Mouse (Mus musculus) cortical plate, adult 2 months (tissue): ENCODE data around the gene Asf1a.
"Not testable (repeated sequence)": the region's sequence is repeated elsewhere in the genome, so short reads cannot be mapped to it uniquely, and the experiment has no call there.

ENCODE experiments used
- CTCF ChIP-seq: fragments of 200-500 bp; IDR thresholded peaks from 2 replicates; pipeline ENCODE4 v1.5.1; 2011; ENCODE audit warnings: mild to moderate bottlenecking, control low read depth, low read length; ENCODE audit not compliant: insufficient read depth; ENCODE audit errors: extremely low read depth
- POLR2A ChIP-seq: fragments of 200-500 bp; IDR thresholded peaks from 2 replicates; pipeline ENCODE4 v1.6.1; 2011; ENCODE audit warnings: mild to moderate bottlenecking, low read length, control low read depth; ENCODE audit not compliant: insufficient read depth; ENCODE audit errors: extremely low read depth

DNA sequence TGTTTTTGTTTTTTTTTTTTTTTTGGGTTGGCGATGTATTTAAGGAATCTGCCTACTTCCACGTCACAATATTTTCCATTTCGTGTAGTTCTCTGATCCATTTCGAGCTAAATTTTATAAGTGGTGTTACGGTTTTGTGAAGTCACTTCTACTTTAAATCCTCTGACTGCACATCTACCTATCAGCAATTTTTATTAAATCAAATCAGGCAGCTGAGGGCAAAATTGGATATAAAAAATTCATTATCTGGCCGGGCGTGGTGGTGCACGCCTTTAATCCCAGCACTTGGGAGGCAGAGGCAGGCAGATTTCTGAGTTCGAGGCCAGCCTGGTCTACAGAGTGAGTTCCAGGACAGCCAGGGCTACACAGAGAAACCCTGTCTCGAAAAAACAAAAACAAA lies 33.8 kb downstream of the Asf1a start, which contains the start of gene Mcm9:
- TF ChIP-seq CTCF, POLR2A: not testable (repeated sequence)
